Mouse (Mus musculus): ENCODE results near the gene Lamc2.
A peak's percentile ranks its signal among the peaks of the same experiment; 100 is the strongest.
"Not testable (repeated sequence)": the region's sequence is repeated elsewhere in the genome, so short reads cannot be mapped to it uniquely, and the experiment has no call there.

The Lamc2 gene

DNA sequence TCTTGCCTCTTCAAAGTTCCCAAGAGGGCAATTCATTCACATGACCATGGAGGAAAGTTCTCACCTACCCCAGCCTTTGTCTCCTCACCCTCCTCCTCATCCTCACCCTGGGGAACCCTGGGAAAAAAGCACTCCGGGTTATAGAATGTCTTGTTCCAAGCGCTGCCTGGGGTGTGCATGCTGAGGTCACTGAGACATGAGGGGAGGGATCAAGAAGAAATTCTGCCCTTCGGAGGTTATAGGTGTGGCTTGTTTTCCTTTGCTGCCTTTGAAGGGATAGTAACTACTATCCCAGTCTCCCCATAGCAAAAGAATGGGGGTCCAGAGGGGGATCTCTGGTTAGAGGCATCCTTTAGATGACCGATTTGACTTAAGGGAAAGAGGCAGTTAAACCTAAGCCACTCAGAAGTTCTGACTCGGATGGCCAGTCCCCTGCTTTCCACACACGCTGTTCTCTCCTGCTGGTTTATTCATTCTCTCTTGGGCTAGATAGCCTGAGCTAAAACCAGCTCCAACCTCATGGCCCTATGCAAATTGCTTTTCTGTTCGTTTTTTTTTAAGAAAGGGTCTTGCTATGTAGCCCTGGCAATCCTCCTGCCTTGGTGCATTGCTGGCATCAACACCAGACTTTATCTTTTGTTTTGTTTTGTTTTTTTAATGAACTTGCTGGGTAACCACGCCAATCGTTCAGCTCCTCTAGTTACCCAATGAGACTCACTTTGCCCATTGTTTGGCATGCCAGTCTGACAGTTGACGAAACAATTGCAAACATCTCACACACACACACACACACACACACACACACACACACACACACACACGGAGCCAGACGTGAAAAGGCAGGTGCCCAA is 91.8 kb downstream of the Lamc2 start:
- DNase-seq: no peak

DNA sequence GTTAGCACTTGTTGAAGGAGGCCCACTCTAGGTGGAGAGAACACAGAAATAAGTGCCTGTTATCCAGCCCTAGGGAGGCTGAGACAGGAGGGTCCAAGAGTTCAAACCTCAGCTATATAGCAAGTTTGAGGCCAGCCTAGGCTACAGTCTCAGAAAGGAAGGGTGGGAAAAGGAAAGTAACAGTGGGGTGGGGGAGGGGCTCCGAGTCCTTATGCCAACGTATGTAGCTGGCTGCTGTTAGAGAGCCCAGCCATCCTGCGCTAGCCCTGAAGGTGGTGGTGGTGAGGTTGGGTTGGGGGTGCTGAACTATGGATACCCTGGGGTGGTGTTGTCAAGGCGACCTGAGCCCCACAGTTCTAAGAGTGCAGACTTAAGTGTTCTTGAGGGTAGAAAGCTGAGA is 92.7 kb downstream of the Lamc2 start:
- DNase-seq: no peak

DNA sequence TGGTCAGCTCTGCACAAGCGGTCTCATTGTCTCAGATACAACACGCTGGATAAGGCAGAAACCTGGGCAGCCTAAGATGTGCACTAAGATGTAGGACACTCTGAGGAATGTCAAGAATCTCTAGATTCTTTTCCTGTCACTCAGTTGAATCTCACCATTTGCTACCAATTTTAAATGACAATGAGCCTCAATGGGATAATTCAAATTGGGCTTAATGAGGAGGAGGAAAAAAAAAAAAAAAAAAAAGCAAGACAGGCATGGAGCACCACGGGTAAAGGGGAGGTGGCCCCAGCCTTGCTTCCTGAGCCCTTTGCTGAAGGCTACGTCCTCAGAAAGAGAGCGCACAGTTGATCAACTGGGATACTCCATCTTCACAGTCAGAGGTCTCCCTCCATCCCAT is 93.1 kb downstream of the Lamc2 start:
- DNase-seq: no peak

DNA sequence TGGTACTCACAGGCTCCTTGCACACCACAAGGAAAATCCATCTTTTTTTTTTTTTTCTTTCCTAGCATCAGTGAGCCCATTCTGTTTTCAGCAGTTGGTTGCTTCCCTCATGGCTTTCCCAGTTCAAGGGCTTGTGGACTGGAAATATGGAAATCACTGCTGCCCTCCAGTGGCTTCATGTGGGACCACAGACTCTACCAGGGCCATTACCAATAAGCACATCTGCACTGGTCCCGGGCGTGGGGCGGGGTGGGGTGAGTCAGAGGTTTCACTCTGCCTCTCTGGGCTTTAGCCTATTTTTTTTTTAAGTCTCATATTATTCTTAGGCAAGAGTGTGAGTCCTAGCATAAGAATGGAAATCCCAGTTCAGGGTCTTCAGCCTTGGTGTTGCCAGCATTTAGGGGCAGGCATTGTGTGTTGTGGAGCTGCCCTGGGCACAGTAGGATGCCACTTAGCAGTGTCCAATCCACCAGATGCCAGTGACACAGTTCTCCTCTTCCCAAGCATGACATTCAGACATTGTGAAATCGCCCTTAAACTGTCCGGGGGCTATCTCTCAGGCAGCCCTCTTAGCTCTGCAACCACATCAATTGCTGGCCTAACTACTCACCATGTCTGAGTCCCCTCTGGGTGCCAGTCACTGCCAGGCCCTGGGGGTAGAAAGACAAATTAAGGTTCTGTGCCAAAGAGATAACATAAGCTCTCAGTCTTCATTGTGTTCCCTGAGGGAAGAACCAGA is 93.8 kb downstream of the Lamc2 start:
- peak; percentile 54 for DNase-seq

DNA sequence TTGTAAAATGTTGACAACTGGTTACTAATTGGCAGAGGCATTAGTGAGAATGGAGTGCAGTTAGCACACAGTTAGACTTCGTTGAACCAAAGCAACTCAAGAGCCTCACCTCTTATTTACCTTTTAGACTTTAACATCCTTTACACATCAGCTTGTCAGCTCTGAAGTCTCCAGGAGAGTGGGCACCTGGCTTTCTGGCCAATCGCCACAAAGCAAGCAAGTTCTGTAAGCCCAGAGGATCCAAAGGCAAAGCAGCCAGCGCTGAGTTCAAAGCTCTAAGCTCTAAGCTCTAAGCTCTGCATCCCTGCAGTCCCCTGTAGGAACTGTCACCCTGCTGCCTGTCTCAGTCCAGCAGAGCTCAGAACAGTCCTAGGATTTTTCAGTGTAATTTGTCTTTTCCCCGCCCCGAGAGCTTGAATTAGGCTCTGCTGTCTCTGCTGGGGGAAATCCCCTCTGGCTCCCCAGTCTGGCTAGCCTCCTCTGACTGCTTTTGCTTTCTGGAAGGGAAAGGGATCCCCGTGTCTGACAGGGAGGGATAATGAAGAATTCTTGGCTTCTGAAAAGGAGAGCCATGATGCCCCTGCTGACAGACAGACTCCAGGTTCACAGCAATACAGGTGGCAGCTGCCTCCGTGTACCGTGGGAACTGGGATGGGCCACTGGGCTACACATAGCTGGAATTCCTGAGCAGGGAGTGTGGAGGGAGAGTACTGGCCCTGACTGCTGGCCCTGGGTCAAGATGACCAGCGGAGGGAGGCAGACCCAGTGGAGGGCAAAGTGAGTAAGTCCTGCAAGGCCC is 94.6 kb downstream of the Lamc2 start:
- DNase-seq: no peak

DNA sequence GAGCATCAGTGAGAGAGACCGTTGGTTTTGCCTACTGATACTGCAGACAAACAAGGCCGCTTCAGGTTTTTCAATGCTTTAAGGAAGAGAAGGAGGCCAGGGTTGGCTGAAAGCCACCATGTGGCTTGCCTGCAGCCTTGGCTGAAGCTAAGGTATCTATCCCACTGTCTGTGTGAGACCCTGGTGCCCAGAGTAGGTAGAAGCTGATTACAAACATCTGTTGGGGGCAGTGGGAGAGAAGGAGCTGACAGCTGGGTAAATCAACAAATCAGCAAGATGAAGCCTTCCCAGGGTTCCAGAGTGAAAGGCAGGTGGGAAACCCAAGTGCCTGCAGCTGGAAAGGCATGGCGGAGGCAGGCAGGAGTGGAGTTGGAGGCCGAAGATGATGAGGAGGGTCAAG is 95.4 kb downstream of the Lamc2 start:
- no peak for DNase-seq

DNA sequence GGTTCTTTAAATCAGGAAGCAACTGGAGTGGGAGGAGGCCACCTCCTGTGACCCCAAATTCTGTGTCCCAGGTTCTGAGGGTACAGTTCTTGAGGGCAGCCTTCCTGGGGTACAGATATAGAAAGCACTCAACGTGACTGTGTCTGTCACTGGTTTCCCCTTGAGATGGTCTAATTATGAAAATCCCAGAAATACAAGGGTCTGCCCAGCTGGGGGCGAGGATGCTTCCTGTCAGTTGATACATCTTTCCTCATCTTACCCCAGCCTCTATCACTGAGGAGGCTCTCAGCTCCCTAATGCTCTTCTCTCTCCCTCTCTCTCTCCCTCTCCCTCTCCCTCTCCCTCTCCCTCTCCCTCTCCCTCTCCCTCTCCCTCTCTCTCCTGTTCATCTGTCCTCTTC is 96.2 kb downstream of the Lamc2 start:
- DNase-seq: no peak

DNA sequence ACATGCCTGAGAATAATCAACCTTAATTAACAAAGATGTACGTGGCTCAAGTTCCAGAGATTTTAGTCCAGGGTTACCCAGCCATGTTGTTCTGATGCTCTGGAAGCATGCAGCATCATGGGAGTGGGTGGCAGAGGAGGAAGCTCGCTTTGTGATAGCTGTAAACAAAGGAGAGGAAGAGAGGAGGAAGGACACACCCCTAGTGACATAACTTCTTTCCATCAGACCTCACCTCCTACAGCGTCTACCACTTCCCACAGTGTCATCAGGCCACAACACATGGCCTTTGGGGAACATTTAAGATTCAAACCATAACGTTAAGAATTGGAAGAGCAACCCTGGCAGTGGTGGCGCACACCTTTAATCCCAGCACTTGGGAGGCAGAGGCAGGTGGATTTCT is 98.5 kb downstream of the Lamc2 start:
- DNase-seq: no peak

DNA sequence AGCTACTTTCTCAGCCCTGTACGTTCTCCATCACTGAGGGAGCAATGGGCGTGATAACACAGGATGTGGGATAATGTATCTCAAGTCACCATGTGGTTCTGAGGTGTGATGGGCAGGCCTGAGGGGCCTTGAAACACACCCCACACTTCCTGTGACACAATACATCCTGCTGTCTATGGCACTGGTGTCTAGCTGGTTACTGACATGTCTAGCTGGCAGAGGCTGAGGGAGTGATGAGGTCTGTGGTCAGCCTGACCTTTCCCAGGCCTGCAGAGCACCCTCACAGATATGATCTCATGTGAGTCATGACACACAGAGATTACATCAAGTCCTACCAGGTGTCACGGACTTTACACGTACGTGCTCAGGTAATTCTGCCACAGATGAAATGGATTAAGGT is 101.0 kb downstream of the Lamc2 start:
- DNase-seq: no peak

DNA sequence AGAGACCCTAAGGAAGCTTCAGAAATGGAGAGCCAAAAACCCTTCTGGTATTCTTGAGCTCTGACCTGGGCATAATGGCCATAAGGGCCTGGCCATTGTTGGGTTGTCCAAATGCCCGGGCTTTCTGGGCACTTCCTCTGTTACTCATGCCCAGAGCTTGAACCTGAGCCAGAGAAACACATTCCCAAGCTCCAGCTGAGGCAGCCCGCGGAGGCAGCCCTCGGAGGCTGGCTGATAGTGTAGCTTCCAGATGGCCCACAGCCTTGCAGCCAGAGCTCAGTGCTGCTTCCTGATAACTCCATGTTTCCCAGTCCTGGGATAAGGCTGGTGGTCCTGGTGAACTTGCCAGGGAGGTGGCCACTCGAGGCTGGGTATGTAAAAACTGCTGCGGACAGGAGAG is 102.1 kb downstream of the Lamc2 start:
- DNase-seq: peak; percentile 25

DNA sequence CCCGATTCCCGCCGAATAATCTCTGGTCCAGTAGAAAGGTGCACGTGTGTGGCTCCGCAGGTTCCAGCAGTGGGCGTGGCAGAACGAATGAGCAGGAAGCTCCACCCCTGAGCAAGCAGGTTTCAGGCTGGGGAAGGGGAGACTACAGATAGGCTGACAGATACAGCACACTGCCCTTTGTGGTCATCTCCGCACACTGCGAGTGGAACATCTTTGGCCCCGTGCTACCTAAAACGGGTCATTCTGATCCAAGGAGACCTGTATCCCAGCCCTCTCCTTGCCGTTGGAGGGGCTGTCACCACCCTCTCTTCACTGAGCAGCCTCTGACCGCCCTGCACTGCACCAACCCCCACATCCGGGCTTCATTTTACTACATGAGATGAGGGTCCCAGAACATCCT is 103.0 kb downstream of the Lamc2 start:
- not testable (repeated sequence) for DNase-seq

DNA sequence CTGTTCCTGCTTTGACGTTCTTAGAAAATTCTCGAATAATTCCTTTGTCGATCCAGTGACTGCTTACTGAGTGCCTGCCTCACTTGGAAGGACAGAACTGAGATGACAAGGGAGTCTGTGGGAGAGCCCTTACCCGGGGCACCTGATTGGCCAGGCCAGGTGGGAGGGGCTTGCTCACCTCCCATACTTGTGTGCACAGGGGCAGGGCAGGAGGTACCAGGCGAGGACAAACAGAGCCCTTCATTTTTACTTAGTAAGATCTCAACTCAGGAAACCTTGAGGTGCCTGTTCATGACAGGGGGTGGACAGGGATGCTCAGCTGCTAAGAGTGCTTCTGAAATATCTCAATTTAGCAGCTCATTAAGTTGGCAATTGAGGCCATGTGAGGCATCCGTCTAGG is 110.3 kb downstream of the Lamc2 start:
- no peak for DNase-seq

DNA sequence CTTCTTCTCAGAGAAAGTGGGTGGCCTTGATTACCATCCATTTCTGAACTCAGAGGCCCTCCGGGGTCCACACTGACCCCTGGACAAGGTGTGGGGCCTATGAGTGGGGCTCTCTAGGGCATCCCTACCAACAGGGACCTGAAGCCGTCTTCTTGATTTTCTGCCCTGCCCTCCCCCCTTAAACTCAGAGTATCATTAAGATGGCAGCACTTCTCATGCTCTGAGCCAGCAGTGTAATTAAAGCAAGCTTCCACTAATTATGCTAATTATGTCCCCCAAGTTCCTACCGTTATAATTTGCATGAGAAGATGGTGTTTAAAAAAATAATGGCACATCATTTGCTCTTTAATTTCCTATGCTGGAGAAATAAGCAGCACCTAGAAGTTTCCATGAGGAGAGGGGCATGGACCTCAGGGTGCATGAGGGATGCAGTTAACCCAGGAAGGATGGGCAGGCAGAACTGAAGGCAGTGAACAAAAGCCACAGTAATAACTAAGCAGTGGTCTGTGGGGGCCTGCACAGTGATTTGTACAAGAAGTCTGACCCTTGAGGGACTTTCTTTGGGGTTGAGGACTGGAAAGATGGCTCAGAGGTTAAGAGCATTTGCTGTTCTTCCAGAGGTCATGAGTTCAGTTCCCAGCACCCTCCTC is 111.0 kb downstream of the Lamc2 start:
- DNase-seq: no peak

DNA sequence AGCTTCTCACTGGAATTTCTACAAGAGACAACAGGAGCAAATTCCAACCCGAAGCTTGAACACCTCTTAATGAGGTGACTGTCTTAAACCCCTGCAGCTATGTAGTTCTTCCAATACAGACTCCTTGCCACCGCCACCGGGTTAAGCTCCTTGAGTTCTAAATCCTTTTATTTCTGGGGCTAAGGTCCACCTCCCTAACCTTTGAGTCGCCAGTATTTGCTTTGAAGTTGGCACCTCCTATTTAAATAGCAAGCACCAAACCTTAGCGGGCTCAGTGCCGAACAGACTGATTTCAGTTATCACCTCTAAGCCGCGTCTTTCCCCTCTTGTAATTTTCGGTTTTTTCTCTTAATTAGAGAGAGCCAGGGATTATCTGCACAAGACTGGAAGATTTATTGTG is 112.8 kb downstream of the Lamc2 start:
- DNase-seq: no peak

Measured in right cerebral cortex, postnatal 25 days (tissue).